Mouse (Mus musculus): ENCODE data around the gene Olfr60. TPM values are rescaled to one million over a fixed set of nuclear protein-coding genes. Genes with fewer than 3 reads are reported as not detected.

Olfr60 gene
- polyA plus RNA-seq (2016; fragmentation: Nextera tagmentation; extraction: Ambion mirVana), result not detected in 2 replicates

DNA sequence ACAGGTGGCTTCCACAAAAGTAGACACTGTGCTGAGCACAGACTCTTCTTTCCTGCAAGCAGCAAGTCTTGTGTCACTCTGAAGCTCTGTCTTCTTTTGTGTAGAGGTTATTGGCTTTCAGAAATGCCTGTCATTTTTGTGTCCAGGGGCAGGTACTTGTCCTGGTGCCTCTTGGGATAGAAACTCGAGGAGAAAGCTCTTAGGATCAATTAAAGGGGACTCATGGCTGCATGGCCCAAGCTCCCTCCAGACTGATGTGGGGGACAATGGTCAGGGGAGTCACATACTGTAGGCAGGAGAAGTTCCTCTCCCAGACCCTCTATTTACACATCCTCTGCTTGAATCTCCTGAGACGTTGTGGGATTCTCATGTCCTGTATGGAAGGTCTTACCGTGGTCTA, at the start of gene Olfr60:
Gene Olfr60 (minus strand): TSS at position 101 of the 400 bp plus-strand sequence.
- 80% methylated on average over 3 of the region's 3 CpGs for WGBS
- Histone ChIP-seq H3K27ac (no peak within 1 kb of the TSS), H3K27me3 (ENCODE audit: poor library complexity, severe bottlenecking) (no peaks in the 10 kb centered on the region), H3K4me1 (no peaks in the 10 kb centered on the region), H3K9me3 (no peaks in the 10 kb centered on the region), H3K36me3 (replicated peaks) (no peaks in the 10 kb centered on the region), H3K4me3 (no peak within 1 kb of the TSS)
- no peak for DNase-seq (ENCODE audit: extremely low spot score, low spot score)

DNA sequence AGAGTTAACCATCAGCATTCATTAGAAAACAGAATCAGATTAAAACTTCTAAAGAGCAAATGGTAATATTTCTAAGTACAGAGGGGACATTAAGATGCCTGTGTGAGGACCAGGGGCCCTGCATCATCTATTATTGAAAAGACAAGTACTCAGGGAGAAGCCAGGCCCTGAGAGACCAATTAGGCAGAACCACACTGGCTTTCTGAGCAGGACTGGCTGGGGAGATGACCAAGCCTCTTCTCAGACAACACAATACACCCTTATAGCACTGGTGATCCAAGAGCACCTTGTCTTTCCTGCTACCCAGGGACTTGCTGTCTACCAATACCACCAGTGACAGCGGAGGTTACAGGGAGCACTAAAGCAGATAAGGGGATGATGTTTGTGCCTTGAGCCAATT, 41.3 kb upstream of the Olfr60 start, which contains the start of gene Olfr531:
Gene Olfr531 (minus strand): TSS at position 101 of the 400 bp plus-strand sequence.
- H3K27me3 ChIP-seq (ENCODE audit: poor library complexity, severe bottlenecking), result no peaks in the 10 kb centered on the region
- no peaks in the 10 kb centered on the region for H3K36me3 ChIP-seq (replicated peaks)
- DNase-seq (ENCODE audit: extremely low spot score, low spot score), result no peak
- H3K4me3 ChIP-seq, result no peak within 1 kb of the TSS
- H3K27ac ChIP-seq, result no peak within 1 kb of the TSS
- 0 out of 2 replicates have a peak, but pooled peaks cover 2% of the 10 kb centered on the region for H3K9me3 ChIP-seq
- H3K4me1 ChIP-seq, result no peaks in the 10 kb centered on the region
- WGBS, result 100% methylated on average over 1 of the region's 1 CpGs

DNA sequence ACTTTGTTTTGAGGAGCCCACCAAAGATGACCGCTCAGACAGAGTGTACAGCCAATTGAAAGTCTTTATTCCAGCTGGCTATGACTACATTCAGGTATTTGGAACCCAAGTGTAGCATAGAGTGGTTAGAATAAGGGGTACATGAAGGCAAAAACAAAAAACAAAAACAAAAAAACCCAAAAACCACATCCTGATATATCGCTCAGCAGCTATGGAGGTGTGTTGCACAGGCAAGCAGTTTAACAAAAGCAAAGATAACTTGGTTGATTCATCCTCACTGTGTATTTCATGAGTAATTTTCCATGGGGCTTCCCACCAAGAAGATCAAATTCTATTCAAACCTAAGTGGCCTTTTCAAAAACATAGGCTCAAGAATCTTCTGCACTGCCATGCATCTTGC, 15.4 kb upstream of the Olfr60 start:
- 95% methylated on average over 2 of the region's 2 CpGs for WGBS
- Histone ChIP-seq H3K36me3 (replicated peaks) (no peaks in the 10 kb centered on the region), H3K27me3 (ENCODE audit: poor library complexity, severe bottlenecking) (no peaks in the 10 kb centered on the region), H3K4me3 (no peak overlapping the region), H3K4me1 (no peaks in the 10 kb centered on the region), H3K27ac (no peak overlapping the region), H3K9me3 (no peaks in the 10 kb centered on the region)
- no peak for DNase-seq (ENCODE audit: extremely low spot score, low spot score)

DNA sequence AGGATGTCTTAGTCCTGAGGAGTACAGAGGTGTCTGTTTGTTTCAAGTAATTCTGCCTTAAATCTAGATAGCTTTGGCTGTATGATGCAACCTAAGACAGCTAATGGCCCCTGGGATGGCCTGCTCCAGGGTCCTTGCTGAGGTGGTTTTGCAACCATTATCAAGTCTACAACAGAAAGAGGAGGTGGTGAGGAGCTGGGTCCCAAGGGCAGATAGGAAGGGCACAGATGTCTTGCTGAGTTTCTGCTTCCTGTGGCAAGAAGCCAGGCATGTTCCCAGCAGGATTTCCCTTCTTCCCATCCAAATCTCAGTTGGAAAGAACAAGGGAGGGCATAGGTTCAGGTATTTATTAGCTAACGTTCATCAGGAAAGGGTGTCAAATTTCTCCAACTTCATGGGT, 14.8 kb upstream of the Olfr60 start, which contains the start of gene Olfr530:
Gene Olfr530 (minus strand): TSS at position 101 of the 400 bp plus-strand sequence.
- no peak for DNase-seq (ENCODE audit: extremely low spot score, low spot score)
- no peak within 1 kb of the TSS for H3K4me3 ChIP-seq
- H3K27me3 ChIP-seq (ENCODE audit: poor library complexity, severe bottlenecking), result no peaks in the 10 kb centered on the region
- 50% methylated on average over 1 of the region's 1 CpGs for WGBS
- no peaks in the 10 kb centered on the region for H3K36me3 ChIP-seq (replicated peaks)
- no peaks in the 10 kb centered on the region for H3K9me3 ChIP-seq
- H3K27ac ChIP-seq, result no peak within 1 kb of the TSS
- H3K4me1 ChIP-seq, result no peaks in the 10 kb centered on the region

DNA sequence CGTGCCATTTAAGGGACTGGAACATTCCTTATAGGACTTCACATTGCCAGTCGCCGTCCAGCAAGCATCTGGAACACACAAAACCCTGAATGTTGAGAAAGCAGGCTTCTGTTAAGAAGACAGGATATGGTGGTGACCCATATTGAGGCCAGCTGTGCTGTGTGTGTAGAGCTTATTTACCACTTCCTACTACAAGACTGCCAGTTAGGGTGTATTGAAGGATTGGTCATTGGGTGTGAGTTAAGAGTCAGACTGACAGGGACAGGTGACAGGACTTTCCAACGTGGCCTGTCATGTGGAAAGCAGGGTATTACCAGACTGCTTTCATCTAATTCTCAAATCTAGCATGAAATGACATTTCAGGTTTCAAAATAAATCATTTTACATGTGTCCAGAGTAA, 12.8 kb upstream of the Olfr60 start:
- WGBS, result 82% methylated on average over 4 of the region's 4 CpGs
- H3K9me3 ChIP-seq, result no peaks in the 10 kb centered on the region
- H3K36me3 ChIP-seq (replicated peaks), result no peaks in the 10 kb centered on the region
- no peak overlapping the region for H3K4me3 ChIP-seq
- DNase-seq (ENCODE audit: extremely low spot score, low spot score), result no peak
- H3K27ac ChIP-seq, result no peak overlapping the region
- H3K27me3 ChIP-seq (ENCODE audit: poor library complexity, severe bottlenecking), result no peaks in the 10 kb centered on the region
- H3K4me1 ChIP-seq, result no peaks in the 10 kb centered on the region

DNA sequence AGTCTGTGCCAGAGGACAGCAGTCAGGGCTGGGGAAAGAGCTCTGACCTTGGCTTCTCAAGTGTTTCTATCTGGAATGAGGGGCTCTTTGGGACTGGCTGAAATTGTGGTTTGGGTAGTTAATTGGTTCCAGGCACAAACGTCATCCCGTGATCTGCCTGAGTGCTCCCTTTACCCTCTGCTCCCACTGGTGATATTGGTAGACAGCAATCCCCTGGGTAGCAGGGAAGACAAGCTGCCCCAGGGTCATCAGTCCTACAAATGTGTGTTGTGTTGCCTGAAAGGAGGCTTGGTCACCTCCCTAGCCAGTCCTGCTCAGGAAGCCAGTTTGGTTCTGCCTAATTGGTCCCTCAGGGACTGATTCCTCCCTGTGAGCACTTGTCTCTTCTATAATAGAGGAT, 27.8 kb downstream of the Olfr60 start, which contains the start of gene Olfr527:
Gene Olfr527 (plus strand): TSS at position 301 of the 400 bp plus-strand sequence.
- no peak for DNase-seq (ENCODE audit: extremely low spot score, low spot score)
- Histone ChIP-seq H3K4me3 (no peak within 1 kb of the TSS), H3K9me3 (no peaks in the 10 kb centered on the region), H3K27ac (no peak within 1 kb of the TSS), H3K4me1 (no peaks in the 10 kb centered on the region), H3K36me3 (replicated peaks) (no peaks in the 10 kb centered on the region), H3K27me3 (ENCODE audit: poor library complexity, severe bottlenecking) (no peaks in the 10 kb centered on the region)
- 83% methylated on average over 2 of the region's 2 CpGs for WGBS

DNA sequence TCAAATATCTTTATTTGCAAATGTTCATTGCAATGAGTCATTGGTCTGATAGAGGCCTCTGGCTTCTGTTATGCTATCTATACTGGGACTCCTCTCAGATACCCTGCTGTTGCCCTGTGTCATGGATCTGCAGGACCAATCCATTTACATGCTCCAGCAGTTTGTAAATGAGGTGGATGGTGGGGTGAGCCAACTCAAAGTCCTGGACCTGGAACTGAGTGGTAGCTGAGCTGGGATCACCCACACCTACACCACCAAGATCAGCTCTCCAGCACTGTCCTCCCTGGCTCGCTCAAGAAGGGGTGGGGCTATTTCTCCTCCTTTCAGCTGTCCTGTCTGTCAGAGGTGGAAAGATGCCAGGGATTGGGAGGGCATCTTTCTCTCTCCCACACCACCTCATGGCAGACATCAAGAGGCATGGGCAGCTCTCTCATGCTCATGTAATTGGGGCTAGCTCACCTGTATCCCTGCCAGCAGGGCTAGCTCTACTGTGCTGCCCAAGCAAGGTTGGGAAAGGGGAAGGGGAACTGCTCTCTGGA, 31.6 kb downstream of the Olfr60 start:
- Histone ChIP-seq H3K4me1 (no peaks in the 10 kb centered on the region), H3K9me3 (no peaks in the 10 kb centered on the region), H3K36me3 (replicated peaks) (no peaks in the 10 kb centered on the region), H3K4me3 (no peak overlapping the region), H3K27me3 (ENCODE audit: poor library complexity, severe bottlenecking) (no peaks in the 10 kb centered on the region), H3K27ac (no peak overlapping the region)
- 57% methylated on average over 1 of the region's 1 CpGs for WGBS
- no peak for DNase-seq (ENCODE audit: extremely low spot score, low spot score)

DNA sequence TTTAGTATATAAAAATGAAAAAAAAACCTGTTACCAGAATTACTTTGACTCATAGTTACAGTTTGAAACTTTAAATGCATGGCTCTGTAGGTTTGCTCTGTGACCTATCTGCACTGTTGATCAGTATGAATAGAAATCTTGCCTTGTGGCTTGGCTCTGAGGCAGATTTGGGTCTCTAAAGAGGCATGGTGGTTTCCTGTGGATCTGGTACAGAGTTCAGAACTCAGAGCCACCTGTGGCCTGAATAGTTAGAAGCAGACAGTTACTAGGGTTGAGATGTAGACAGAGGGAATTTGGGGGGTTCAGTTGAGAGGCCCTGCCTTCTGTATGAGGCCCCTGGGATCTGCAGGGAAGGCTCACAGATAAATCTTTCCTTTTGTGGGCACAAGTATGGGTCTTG, 40.3 kb downstream of the Olfr60 start:
- H3K4me1 ChIP-seq, result no peaks in the 10 kb centered on the region
- no peaks in the 10 kb centered on the region for H3K9me3 ChIP-seq
- no peak overlapping the region for H3K4me3 ChIP-seq
- H3K27ac ChIP-seq, result no peak overlapping the region
- no peak for DNase-seq (ENCODE audit: extremely low spot score, low spot score)
- H3K36me3 ChIP-seq (replicated peaks), result no peaks in the 10 kb centered on the region
- no peaks in the 10 kb centered on the region for H3K27me3 ChIP-seq (ENCODE audit: poor library complexity, severe bottlenecking)

DNA sequence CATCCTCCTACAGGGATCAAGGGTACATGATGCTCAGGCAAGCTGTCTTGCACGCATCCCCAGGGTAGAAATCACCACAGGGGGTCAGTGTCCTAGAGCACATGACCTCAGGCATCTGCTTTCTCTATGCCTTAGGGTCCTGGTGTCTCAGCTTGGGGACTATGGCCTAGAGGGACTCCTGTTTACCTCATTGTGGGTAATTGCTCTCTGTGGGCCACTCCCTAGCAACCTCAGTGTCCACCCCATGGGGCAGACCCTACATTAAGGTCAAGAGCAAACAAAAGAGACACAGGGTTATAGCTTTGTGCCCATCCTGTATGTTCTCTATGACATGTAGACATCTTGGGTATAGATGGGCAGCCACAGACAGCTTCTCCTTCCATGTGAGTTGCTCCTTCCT, 40.9 kb downstream of the Olfr60 start, which contains the start of gene Olfr525:
Gene Olfr525 (plus strand): TSS at position 301 of the 400 bp plus-strand sequence.
- no peak within 1 kb of the TSS for H3K4me3 ChIP-seq
- DNase-seq (ENCODE audit: extremely low spot score, low spot score), result no peak
- H3K27me3 ChIP-seq (ENCODE audit: poor library complexity, severe bottlenecking), result no peaks in the 10 kb centered on the region
- no peaks in the 10 kb centered on the region for H3K4me1 ChIP-seq
- H3K36me3 ChIP-seq (replicated peaks), result no peaks in the 10 kb centered on the region
- no peaks in the 10 kb centered on the region for H3K9me3 ChIP-seq
- 46% methylated on average over 1 of the region's 1 CpGs for WGBS
- no peak within 1 kb of the TSS for H3K27ac ChIP-seq

DNA sequence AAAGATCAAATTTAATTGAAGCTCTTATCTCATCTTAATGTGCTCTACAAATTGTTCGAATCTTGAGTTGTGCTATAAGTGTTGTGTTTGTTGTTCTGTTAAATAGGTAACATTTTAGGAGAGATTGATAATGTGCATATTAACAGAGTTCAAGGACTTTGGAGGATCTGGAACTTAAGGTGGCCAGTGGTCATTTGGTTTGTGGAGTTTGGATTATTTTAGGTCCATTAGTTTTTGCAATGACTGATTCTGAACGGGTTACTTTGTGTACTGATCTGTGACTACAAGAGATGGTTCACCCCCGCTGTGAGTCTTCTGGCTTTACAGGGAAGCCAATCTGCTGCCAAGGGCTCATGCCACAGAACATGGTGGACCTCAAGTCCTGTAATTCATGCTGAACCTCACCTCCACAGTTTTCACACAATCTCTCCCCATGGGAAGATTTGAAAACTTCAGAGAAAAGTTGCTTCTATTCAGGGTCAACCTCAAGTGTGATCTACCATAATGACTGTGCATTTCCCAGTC, 41.5 kb downstream of the Olfr60 start:
- no peak for DNase-seq (ENCODE audit: extremely low spot score, low spot score)
- no peak overlapping the region for H3K27ac ChIP-seq
- H3K4me3 ChIP-seq, result no peak overlapping the region
- no peaks in the 10 kb centered on the region for H3K4me1 ChIP-seq
- 89% methylated on average over 3 of the region's 3 CpGs for WGBS
- no peaks in the 10 kb centered on the region for H3K36me3 ChIP-seq (replicated peaks)
- no peaks in the 10 kb centered on the region for H3K9me3 ChIP-seq
- no peaks in the 10 kb centered on the region for H3K27me3 ChIP-seq (ENCODE audit: poor library complexity, severe bottlenecking)

DNA sequence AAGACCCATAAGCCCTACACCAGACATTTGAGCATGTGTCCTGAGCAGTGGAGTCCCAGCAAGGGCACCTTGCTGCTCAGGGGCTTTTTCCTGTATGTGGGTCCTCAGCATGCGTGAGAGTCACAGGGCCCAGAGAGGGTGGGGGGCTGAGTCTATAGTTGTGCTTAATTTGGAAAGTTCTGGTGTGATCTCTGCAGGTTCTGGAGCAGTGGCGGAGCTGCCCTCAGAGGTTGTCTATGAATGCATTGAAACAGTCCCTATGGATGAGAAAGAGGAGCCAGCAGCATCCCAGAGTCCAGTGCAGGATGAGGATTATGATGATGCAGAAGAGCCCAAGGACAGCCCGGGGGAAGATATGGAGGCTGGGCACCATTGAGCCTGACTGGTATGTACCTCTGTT, 62.1 kb downstream of the Olfr60 start:
- no peak for DNase-seq (ENCODE audit: extremely low spot score, low spot score)
- 85% methylated on average over 3 of the region's 3 CpGs for WGBS
- Histone ChIP-seq H3K27me3 (ENCODE audit: poor library complexity, severe bottlenecking) (no peaks in the 10 kb centered on the region), H3K36me3 (replicated peaks) (no peaks in the 10 kb centered on the region), H3K4me1 (no peaks in the 10 kb centered on the region), H3K4me3 (no peak overlapping the region), H3K27ac (no peak overlapping the region), H3K9me3 (no peaks in the 10 kb centered on the region)

DNA sequence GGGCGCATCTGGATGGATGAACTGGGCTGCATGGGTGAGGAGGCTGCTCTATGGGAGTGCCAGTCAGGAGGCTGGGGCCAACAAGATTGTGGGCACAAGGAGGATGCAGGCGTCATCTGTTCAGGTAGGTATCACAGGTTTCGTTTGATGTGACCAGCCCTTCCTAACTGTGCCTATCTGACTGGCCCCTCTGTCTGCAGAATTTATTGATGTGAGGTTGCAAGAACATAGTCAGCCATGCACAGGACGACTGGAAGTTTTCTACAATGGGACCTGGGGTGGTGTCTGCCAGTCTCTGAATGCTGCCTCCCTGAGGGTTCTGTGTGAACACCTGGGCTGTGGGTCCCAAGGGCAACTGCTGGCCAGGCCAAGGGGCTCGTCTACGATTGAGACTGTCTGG, 64.6 kb downstream of the Olfr60 start:
- Histone ChIP-seq H3K27me3 (ENCODE audit: poor library complexity, severe bottlenecking) (no peaks in the 10 kb centered on the region), H3K9me3 (no peaks in the 10 kb centered on the region), H3K4me1 (no peaks in the 10 kb centered on the region), H3K4me3 (no peak overlapping the region), H3K36me3 (replicated peaks) (no peaks in the 10 kb centered on the region), H3K27ac (no peak overlapping the region)
- WGBS, result 81% methylated on average over 6 of the region's 6 CpGs
- DNase-seq (ENCODE audit: extremely low spot score, low spot score), result no peak

DNA sequence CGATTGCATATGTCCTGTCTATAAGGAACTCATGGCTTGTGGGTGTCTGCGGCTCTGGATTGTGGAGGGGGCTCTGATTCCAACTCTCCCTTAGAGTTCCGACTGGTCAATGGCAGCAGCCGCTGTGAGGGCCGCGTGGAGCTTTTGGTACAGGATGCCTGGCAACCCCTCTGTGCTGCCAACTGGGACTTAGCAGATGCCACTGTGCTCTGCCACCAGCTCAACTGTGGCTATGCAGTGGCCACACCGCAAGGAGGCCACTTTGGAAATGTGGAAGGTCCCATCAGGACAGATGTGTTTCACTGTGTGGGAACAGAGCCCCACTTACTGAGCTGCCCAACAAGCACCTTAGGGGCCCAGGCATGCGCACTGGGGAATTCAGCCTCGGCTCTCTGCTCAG, 65.7 kb downstream of the Olfr60 start:
- Histone ChIP-seq H3K36me3 (replicated peaks) (no peaks in the 10 kb centered on the region), H3K4me1 (no peaks in the 10 kb centered on the region), H3K4me3 (no peak overlapping the region), H3K27ac (no peak overlapping the region), H3K9me3 (no peaks in the 10 kb centered on the region), H3K27me3 (ENCODE audit: poor library complexity, severe bottlenecking) (no peaks in the 10 kb centered on the region)
- WGBS, result 92% methylated on average over 9 of the region's 9 CpGs
- DNase-seq (ENCODE audit: extremely low spot score, low spot score), result no peak

Measured in forebrain, embryonic 10.5 days (tissue).